Mouse (Mus musculus) thymus, postnatal 14 days (tissue): ENCODE data around the gene Adam34.
"Not testable (repeated sequence)": the region's sequence is repeated elsewhere in the genome, so short reads cannot be mapped to it uniquely, and the experiment has no call there.

ENCODE experiments used
- DNase-seq: peaks from one replicate; pipeline ENCODE4 v3.0.0; 2021

Adam34 gene

DNA sequence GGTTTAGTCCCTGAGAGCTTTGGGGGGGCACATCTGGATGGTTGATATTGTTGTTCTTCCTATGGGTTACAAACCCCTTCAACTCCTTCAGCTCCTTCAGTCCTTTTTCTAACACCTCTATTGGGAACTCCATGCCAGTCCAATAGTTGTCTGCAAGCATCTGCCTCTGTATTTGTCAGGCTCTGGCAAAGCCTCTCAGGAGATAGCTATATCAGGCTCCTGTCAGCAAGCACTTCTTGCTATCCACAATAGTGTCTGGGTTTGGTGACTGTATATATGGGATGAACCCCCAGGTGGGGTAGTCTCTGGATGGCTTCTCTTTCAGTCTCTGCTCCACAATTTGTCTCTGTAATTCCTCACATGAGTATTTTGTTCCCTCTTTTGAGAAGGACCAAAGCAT lies at the start of gene Adam34:
Gene Adam34 (minus strand): TSS at position 101 of the 400 bp plus-strand sequence.
- no peak for DNase-seq

DNA sequence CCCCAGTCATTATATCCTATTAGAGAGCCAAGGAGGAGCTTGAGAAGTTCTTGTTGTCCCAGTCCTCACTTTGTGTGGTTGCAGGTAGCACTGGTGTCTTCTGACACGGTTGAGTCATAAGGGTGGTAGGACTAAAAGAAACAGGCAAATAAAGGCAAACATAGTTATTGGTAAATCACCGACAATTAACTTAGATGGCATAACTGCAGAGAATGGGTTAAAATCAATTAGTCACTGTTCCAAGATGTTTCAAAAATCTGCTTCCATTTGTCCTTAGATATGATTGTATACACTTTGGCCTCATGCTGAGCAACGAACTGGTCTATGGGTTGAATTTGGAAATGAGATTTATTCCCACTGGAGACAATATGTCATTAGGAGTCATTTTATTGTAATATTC lies 82.7 kb downstream of the Adam34 start, which contains the start of gene Gm5346:
Gene Gm5346 (minus strand): TSS at position 101 of the 400 bp plus-strand sequence.
- no peak for DNase-seq

DNA sequence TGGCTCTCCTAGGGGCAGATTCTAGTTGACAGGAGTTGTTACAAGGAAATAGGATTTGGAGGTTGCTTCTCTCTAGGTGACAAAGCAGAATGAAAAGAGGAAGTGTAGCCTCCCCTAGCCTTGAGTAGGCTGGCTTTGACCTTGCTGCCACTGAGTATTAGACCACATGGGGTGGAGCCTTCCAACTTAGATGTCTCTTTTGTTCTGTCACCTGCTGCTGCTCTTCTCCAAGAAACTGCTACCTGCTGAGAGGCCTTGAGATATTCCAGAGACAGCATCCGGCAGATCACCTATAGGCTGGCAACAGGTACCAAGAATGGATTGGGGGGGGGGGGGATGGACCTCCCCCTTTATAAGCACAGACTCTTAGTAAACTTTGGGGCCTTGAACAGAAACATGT lies 93.8 kb downstream of the Adam34 start:
- DNase-seq, result no peak

DNA sequence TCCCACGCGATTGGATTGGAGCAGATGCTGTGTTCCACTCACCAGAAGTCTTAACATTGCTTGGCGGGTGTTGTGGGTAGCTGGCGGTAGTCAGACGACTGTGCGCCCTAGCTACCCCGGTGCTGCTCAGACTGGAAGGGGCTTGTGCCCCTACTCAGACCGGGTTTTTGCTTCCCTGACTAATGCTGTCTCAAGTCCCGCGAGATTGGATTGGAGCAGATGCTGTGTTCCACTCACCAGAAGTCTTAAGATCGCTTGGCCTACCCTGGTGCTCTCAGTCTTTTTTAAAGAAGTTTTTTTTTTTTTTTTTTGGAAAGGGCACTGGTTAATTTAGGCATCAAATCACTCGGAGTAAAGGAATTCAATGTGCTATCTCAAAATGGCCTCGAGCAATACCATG lies 106.2 kb downstream of the Adam34 start:
- not testable (repeated sequence) for DNase-seq

DNA sequence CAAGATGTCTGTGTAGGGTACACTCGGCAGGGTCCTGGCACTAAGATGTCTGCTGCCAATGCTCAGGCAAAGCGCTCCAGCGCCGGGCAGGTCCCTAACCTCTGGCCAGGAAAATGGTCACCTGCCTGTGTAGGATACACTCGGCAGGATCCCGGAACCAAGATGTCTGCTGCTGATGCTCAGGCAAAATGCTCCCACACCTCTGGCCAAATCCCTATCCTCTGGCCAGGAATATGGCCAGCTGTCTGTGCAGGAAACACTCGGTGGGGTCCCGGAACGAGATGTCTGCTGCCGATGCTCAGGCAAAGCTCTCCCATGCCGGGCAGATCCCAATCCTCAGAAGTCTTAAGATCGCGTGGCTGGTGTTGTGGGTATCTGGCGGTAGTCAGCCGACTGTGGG lies 106.7 kb downstream of the Adam34 start:
- DNase-seq, result not testable (repeated sequence)
